Mouse (Mus musculus): ENCODE results near the gene Olfr410. TPM values are rescaled to one million over a fixed set of nuclear protein-coding genes. Genes with fewer than 3 reads are reported as not detected.

Gene Olfr410
- polyA plus RNA-seq (2014; fragmentation: Nextera tagmentation; extraction: Ambion mirVana) = not detected in 2 replicates

DNA sequence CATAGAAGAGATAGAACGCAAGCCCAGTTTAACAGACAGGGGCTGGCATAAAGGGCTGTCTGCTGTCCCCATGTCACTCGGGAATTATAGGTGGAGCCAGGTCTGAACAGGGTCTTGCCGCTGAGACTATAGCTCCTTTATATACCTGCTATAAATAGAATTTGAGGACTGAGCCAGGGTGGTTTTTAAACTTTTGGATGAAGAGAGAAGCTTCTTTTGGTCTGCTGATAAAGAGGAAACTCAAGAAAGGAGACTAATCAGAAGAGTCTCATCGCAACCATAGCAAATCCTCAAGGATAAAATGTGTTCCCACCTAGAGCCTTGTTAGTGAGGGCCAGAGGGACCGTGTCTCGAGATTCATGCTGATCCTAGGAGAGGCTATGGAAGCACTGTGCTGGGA, at the start of gene Olfr410:
Gene Olfr410, minus strand, starts transcription at position 101 of the 400 bp plus-strand sequence.
- H3K27me3 ChIP-seq (ENCODE audit: control insufficient read depth, insufficient read depth, low read length) = no peaks in the 10 kb centered on the region
- ATAC-seq (ENCODE audit: low FRiP score) = no peak

GRCm38 (mm10) chr11:74387203-74387602, 49.4 kb upstream of the Olfr410 start:
- ATAC-seq (ENCODE audit: low FRiP score) (no peak), DNase-seq (ENCODE audit: low spot score) (no peak)
- no peak overlapping the region for H3K4me2 ChIP-seq (replicated peaks; ENCODE audit: low read depth, low read length)
- no peak overlapping the region for H3K27ac ChIP-seq (ENCODE audit: low read depth, low read length)
- H3K9ac ChIP-seq (ENCODE audit: low read depth, low read length) = no peak overlapping the region
- 78% methylated on average over 5 of the region's 5 CpGs for WGBS
- no peaks in the 10 kb centered on the region for H3K27me3 ChIP-seq (ENCODE audit: control insufficient read depth, insufficient read depth, low read length)
- H3K36me3 ChIP-seq (ENCODE audit: control insufficient read depth, insufficient read depth, low read length) = no peaks in the 10 kb centered on the region
- no peaks in the 10 kb centered on the region for H3K4me1 ChIP-seq (replicated peaks; ENCODE audit: control insufficient read depth, insufficient read depth, low read length)
- H3K4me3 ChIP-seq (ENCODE audit: low read depth, low read length) = no peak overlapping the region
- no peaks in the 10 kb centered on the region for H3K9me3 ChIP-seq (ENCODE audit: control insufficient read depth, low read length)

More for the DNA sequence above, at the start of gene Olfr410:
- H3K9me3 ChIP-seq (ENCODE audit: control insufficient read depth, low read length) = no peaks in the 10 kb centered on the region
- H3K4me1 ChIP-seq (replicated peaks; ENCODE audit: control insufficient read depth, insufficient read depth, low read length) = no peaks in the 10 kb centered on the region
- H3K36me3 ChIP-seq (ENCODE audit: control insufficient read depth, insufficient read depth, low read length) = no peaks in the 10 kb centered on the region
- WGBS = 77% methylated on average over 6 of the region's 6 CpGs
- H3K4me2 ChIP-seq (replicated peaks; ENCODE audit: low read depth, low read length) = no peak within 1 kb of the TSS
- no peak within 1 kb of the TSS for H3K4me3 ChIP-seq (ENCODE audit: low read depth, low read length)
- DNase-seq (ENCODE audit: low spot score) = no peak
- no peak within 1 kb of the TSS for H3K27ac ChIP-seq (ENCODE audit: low read depth, low read length)
- no peak within 1 kb of the TSS for H3K9ac ChIP-seq (ENCODE audit: low read depth, low read length)

DNA sequence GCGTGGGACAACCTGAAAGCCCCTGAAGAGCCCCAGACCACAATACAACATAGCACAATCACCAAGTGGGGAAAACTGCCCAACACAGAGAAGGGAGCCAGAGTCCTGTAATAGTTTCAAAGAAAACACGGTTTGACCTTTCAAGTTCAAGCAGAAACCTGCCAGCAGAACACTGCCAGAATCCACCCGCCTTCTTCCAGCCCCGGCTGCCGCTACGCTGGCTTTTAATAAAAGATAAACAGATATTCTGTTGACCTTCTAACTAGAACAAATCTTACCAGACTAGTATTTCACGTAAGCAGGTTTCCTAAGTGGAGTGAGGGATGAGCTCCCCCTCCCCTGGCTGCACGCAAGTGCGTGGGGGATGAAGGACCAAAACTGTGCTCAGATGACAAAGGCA, 47.8 kb upstream of the Olfr410 start:
- DNase-seq (ENCODE audit: low spot score) (no peak), ATAC-seq (ENCODE audit: low FRiP score) (no peak)
- 84% methylated on average over 9 of the region's 9 CpGs for WGBS
- Histone ChIP-seq H3K27ac (ENCODE audit: low read depth, low read length) (no peak overlapping the region), H3K4me1 (replicated peaks; ENCODE audit: control insufficient read depth, insufficient read depth, low read length) (no peaks in the 10 kb centered on the region), H3K27me3 (ENCODE audit: control insufficient read depth, insufficient read depth, low read length) (no peaks in the 10 kb centered on the region), H3K4me3 (ENCODE audit: low read depth, low read length) (no peak overlapping the region), H3K36me3 (ENCODE audit: control insufficient read depth, insufficient read depth, low read length) (no peaks in the 10 kb centered on the region), H3K9ac (ENCODE audit: low read depth, low read length) (no peak overlapping the region), H3K9me3 (ENCODE audit: control insufficient read depth, low read length) (no peaks in the 10 kb centered on the region), H3K4me2 (replicated peaks; ENCODE audit: low read depth, low read length) (no peak overlapping the region)

GRCm38 (mm10) chr11:74379166-74379873, 41.5 kb upstream of the Olfr410 start:
- no peak for DNase-seq (ENCODE audit: low spot score)
- no peak overlapping the region for H3K27ac ChIP-seq (ENCODE audit: low read depth, low read length)
- no peaks in the 10 kb centered on the region for H3K36me3 ChIP-seq (ENCODE audit: control insufficient read depth, insufficient read depth, low read length)
- 60% methylated on average over 4 of the region's 4 CpGs for WGBS
- no peak overlapping the region for H3K4me2 ChIP-seq (replicated peaks; ENCODE audit: low read depth, low read length)
- ATAC-seq (ENCODE audit: low FRiP score) = no peak
- no peaks in the 10 kb centered on the region for H3K27me3 ChIP-seq (ENCODE audit: control insufficient read depth, insufficient read depth, low read length)
- H3K4me3 ChIP-seq (ENCODE audit: low read depth, low read length) = no peak overlapping the region
- no peaks in the 10 kb centered on the region for H3K9me3 ChIP-seq (ENCODE audit: control insufficient read depth, low read length)
- no peak overlapping the region for H3K9ac ChIP-seq (ENCODE audit: low read depth, low read length)
- no peaks in the 10 kb centered on the region for H3K4me1 ChIP-seq (replicated peaks; ENCODE audit: control insufficient read depth, insufficient read depth, low read length)

- no peaks in the 10 kb centered on the region for H3K4me1 ChIP-seq (replicated peaks; ENCODE audit: control insufficient read depth, insufficient read depth, low read length)
- peak; percentile 56 for DNase-seq (ENCODE audit: low spot score)
- peak; percentile 71; the same call in 1 of the 2 replicates for ATAC-seq (ENCODE audit: low FRiP score)
- no peaks in the 10 kb centered on the region for H3K9me3 ChIP-seq (ENCODE audit: control insufficient read depth, low read length)
- H3K27ac ChIP-seq (ENCODE audit: low read depth, low read length) = no peak overlapping the region
- no peak overlapping the region for H3K9ac ChIP-seq (ENCODE audit: low read depth, low read length)
- no peak overlapping the region for H3K4me3 ChIP-seq (ENCODE audit: low read depth, low read length)
- 85% methylated on average over 3 of the region's 3 CpGs for WGBS
- no peaks in the 10 kb centered on the region for H3K27me3 ChIP-seq (ENCODE audit: control insufficient read depth, insufficient read depth, low read length)
- no peak overlapping the region for H3K4me2 ChIP-seq (replicated peaks; ENCODE audit: low read depth, low read length)
- no peaks in the 10 kb centered on the region for H3K36me3 ChIP-seq (ENCODE audit: control insufficient read depth, insufficient read depth, low read length)
Observed at GRCm38 (mm10) chr11:74376847-74377246, 39.0 kb upstream of the Olfr410 start.

DNA sequence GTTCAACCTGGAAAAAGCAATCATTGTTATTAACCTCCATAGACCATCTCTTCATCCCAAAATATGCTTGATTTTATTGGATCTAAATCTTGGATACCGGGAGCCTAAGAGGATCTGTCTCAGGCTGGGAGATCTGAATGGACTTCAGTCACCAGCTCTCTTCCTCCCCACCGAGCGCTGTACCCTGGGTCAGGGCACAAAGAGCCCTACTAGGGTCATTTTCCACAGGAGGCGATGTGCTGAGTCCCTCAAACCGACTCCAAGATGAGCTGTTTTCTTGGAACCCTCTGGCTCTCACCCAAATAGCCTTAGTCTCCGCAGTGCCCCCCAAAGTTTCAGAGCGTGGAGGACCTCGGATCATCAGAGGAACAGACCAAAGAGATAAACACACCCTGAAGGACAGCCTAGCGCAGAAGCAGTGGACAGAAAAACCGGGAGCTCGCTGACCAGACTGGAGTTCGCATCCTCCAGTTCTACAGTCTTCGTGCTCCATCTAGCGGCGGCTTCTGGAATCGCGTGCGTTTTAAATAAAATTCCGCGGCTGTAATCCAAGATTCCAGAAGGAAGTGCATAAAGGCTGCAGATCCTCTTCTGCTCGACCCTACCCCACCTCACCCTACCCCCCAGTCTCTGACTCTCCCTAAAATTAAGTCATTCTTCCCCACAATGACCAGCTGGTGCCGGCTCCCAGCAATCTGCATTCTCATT, 33.7 kb upstream of the Olfr410 start:
- no peak overlapping the region for H3K4me3 ChIP-seq (ENCODE audit: low read depth, low read length)
- no peaks in the 10 kb centered on the region for H3K9me3 ChIP-seq (ENCODE audit: control insufficient read depth, low read length)
- peak; percentile 93 for DNase-seq (ENCODE audit: low spot score)
- no peak overlapping the region for H3K9ac ChIP-seq (ENCODE audit: low read depth, low read length)
- no peak overlapping the region for H3K4me2 ChIP-seq (replicated peaks; ENCODE audit: low read depth, low read length)
- no peaks in the 10 kb centered on the region for H3K27me3 ChIP-seq (ENCODE audit: control insufficient read depth, insufficient read depth, low read length)
- 15% methylated on average over 22 of the region's 22 CpGs for WGBS
- H3K4me1 ChIP-seq (replicated peaks; ENCODE audit: control insufficient read depth, insufficient read depth, low read length) = no peaks in the 10 kb centered on the region
- no peaks in the 10 kb centered on the region for H3K36me3 ChIP-seq (ENCODE audit: control insufficient read depth, insufficient read depth, low read length)
- ATAC-seq (ENCODE audit: low FRiP score) = peak; percentile 61
- no peak overlapping the region for H3K27ac ChIP-seq (ENCODE audit: low read depth, low read length)

- H3K4me3 ChIP-seq (ENCODE audit: low read depth, low read length) = no peak within 1 kb of the TSS
- ATAC-seq (ENCODE audit: low FRiP score) = no peak
- H3K27me3 ChIP-seq (ENCODE audit: control insufficient read depth, insufficient read depth, low read length) = no peaks in the 10 kb centered on the region
- no peaks in the 10 kb centered on the region for H3K9me3 ChIP-seq (ENCODE audit: control insufficient read depth, low read length)
- no peak within 1 kb of the TSS for H3K27ac ChIP-seq (ENCODE audit: low read depth, low read length)
- H3K4me2 ChIP-seq (replicated peaks; ENCODE audit: low read depth, low read length) = no peak within 1 kb of the TSS
- WGBS = 72% methylated on average over 1 of the region's 1 CpGs
- H3K4me1 ChIP-seq (replicated peaks; ENCODE audit: control insufficient read depth, insufficient read depth, low read length) = no peaks in the 10 kb centered on the region
- DNase-seq (ENCODE audit: low spot score) = no peak
- no peaks in the 10 kb centered on the region for H3K36me3 ChIP-seq (ENCODE audit: control insufficient read depth, insufficient read depth, low read length)
- H3K9ac ChIP-seq (ENCODE audit: low read depth, low read length) = no peak within 1 kb of the TSS
Observed at GRCm38 (mm10) chr11:74361769-74362168, 23.9 kb upstream of the Olfr410 start, which contains the start of gene Olfr412. Gene Olfr412, plus strand, starts transcription at chr11:74362069.

DNA sequence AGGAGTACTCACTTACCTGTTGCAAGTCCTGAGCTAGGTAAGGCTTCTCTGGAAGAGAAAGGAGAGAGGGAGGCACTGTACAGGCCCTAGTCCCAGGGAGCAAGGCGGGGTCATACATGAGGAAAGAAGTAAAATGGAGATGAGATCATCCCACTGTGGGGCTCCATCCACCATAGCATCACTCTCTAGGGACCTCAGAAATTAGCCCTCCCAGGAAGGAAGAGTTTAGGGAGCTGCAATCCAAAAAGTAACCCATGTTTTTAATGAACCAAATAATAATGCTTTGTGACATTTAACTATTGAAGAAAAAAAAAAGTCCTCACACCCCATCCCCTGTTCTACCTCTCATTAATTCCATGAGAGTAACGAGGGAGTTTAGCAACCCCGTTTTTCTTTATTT, 14.7 kb upstream of the Olfr410 start, which contains the start of gene Olfr411:
Gene Olfr411, minus strand, starts transcription at position 101 of the 400 bp plus-strand sequence.
- H3K36me3 ChIP-seq (ENCODE audit: control insufficient read depth, insufficient read depth, low read length) = no peaks in the 10 kb centered on the region
- no peak for DNase-seq (ENCODE audit: low spot score)
- no peak within 1 kb of the TSS for H3K4me2 ChIP-seq (replicated peaks; ENCODE audit: low read depth, low read length)
- no peaks in the 10 kb centered on the region for H3K9me3 ChIP-seq (ENCODE audit: control insufficient read depth, low read length)
- no peak within 1 kb of the TSS for H3K9ac ChIP-seq (ENCODE audit: low read depth, low read length)
- 83% methylated on average over 3 of the region's 3 CpGs for WGBS
- H3K27ac ChIP-seq (ENCODE audit: low read depth, low read length) = no peak within 1 kb of the TSS
- ATAC-seq (ENCODE audit: low FRiP score) = no peak
- H3K4me3 ChIP-seq (ENCODE audit: low read depth, low read length) = no peak within 1 kb of the TSS
- H3K4me1 ChIP-seq (replicated peaks; ENCODE audit: control insufficient read depth, insufficient read depth, low read length) = no peaks in the 10 kb centered on the region
- no peaks in the 10 kb centered on the region for H3K27me3 ChIP-seq (ENCODE audit: control insufficient read depth, insufficient read depth, low read length)

DNA sequence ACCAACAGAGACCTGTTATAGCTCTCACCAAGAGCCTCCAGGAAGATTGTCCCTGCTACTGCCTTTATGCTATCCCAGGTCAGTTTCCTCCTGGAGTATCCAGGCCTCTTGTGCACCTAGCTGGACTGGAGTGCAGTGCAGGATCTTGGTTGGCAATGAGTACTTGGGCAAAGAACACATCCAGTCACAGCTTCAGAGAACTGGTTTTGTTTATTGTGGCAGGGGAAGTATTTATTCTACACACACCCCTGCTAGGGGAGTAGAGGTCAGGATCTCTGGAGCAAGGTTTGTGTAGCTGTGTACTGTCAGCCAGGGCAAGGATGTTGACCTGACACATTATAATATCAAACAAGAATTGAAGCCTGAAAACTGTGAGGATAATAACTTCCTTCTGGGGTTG, 9.1 kb downstream of the Olfr410 start:
- Histone ChIP-seq H3K9me3 (ENCODE audit: control insufficient read depth, low read length) (no peaks in the 10 kb centered on the region), H3K9ac (ENCODE audit: low read depth, low read length) (no peak overlapping the region), H3K27me3 (ENCODE audit: control insufficient read depth, insufficient read depth, low read length) (no peaks in the 10 kb centered on the region), H3K4me3 (ENCODE audit: low read depth, low read length) (no peak overlapping the region), H3K36me3 (ENCODE audit: control insufficient read depth, insufficient read depth, low read length) (no peaks in the 10 kb centered on the region), H3K4me1 (replicated peaks; ENCODE audit: control insufficient read depth, insufficient read depth, low read length) (no peaks in the 10 kb centered on the region), H3K27ac (ENCODE audit: low read depth, low read length) (no peak overlapping the region), H3K4me2 (replicated peaks; ENCODE audit: low read depth, low read length) (no peak overlapping the region)
- no peak for DNase-seq (ENCODE audit: low spot score)
- ATAC-seq (ENCODE audit: low FRiP score) = no peak

All from hindbrain, embryonic 11.5 days (tissue).